Mouse (Mus musculus) spleen, postnatal 4 days (tissue): ENCODE measurements at regions not wholly inside any gene's neighbourhood (a gene's known extent, or its start where the extent isn't known, plus 50 kb on each side); places are given as distances from the start of the nearest gene placed in this dataset.

Experiments
- DNase-seq, 2 experiments: peaks; one replicate each; pipeline ENCODE4 v3.0.0; 2022; ENCODE audit warnings: low spot score in 2 of 2

DNA sequence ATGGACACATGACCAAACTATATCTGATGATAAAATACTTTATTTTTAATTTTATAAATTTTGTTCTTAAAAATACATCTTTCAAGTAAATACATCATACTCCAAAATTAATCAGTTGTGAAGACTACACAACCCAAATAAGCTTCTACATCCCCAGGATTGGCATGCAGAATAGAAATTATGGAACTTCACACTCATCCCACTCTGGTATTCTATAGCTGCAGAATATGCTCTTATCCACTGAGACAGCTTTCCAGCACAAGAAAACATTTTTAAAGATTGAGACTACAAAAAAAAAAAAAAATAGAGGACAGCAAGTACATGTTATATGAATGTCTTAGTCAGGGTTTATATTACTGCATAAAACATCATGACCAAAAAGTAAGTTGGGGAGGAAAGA, 94.4 kb downstream of the Gm11232 start:
- DNase-seq, result no peak

DNA sequence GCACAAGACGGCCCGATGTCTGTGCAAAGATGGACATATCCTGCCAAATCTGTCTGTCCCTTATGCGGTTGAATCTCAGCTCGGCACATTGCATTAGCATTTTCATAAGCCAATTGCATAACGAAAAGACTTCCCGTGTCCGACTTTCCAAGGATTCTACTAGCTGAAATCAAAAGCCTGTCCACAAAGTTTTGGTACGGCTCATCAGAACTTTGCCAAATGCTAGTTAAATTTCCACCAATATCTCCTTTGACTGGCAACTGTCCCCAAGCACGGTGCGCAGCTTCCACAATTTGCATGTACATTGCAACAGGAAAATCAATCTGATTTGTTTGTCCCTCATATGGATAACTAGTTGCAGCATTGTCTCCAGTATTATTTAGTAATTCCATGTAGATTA, 117.2 kb downstream of the Gm11232 start:
- DNase-seq, result no peak

DNA sequence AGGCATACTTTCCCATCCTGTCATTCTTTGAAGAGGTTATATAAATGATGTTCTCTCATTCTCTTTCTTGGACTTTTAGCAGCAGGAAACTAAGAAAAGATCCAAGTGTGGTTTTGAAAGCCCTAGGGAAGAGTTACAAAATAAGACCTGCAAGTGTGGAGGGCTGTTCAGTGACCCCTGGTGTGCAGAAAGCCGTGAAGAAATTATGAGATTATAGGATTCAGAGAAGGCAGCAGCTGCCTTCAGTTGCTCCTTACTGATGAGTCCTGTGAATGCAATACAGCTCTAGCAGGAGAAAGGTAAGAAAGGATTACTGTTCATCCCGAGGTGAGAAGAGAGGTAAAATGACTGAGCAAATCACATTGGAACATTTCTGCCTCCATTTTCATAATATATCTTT, 130.7 kb downstream of the Gm11232 start:
- no peak for DNase-seq

DNA sequence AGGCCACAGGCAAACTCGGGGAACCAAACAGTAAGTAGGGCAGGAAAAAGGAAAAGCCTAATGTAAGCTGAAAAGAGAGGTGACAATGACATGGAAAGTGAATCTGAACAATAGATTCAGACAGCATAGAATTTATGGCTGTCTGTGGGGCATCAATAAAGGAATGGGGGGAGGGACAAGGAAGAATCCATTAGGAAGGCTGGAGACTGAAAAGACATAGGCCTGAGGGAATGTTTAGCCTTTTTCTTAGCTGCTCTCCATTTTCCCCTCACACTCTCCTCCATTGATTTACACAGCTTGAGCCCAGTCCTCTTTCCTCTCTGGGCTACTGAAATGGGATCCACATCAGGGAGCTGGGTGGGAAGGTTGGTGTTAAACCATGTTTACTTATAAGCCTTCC, 131.1 kb downstream of the Gm11232 start:
- DNase-seq, result no peak

DNA sequence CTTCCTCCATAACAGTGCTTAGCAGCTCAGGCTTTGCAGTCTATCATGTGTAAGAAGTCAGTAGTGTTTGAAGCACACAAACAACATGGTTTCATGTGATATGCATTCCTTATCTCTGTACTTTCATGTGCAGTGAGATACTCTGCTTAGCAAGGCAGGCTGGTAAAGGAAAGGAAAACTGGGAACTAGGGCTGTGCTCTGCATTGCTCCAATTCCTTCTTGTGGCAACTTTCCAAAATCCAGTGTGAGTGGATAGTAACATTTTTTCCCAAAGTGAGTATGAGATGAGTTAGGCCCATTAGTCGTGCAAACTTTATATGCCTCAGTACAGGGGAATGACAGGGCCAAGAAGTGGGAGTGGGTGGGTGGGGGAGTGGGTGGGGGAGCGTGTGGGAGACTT, 133.0 kb downstream of the Gm11232 start:
- no peak for DNase-seq

DNA sequence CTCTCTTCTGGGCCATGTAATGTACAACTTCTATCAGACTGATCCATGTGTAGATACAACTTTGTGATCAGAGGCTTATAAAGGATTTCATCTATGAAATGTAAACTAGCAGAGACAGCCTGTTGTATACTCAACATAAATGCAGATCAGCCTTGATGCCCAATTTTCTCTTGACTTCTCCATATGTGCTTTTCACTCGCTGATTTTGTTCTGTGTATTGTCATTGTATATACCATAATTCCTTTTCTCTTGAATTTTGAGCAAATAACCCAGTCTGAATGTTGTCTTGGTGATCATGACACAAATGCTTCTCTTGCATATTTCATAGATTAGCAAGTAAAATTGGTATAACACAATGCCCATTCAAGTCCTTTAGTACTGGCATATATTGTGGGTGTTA, 144.0 kb downstream of the Gm11232 start:
- DNase-seq, result no peak

DNA sequence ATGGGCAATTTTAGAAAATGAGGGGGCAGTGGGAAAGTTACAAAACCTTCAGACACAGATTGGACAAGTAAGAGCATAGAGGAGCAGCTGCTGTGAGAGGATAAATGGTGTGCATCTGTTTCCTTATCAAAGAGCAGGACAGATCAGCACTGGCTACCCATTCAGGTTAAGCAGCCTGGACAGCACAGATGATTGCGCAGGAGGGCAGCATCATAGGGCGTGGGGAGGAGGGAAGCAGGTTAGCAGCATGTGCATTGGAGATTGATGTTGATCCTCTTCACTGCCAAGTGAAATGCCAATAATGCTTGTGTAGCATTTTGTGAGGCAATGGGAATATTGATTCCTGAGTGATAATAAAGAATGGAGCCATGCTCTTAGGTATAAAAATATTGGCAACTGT, 171.9 kb downstream of the Gm11232 start:
- DNase-seq, result no peak

DNA sequence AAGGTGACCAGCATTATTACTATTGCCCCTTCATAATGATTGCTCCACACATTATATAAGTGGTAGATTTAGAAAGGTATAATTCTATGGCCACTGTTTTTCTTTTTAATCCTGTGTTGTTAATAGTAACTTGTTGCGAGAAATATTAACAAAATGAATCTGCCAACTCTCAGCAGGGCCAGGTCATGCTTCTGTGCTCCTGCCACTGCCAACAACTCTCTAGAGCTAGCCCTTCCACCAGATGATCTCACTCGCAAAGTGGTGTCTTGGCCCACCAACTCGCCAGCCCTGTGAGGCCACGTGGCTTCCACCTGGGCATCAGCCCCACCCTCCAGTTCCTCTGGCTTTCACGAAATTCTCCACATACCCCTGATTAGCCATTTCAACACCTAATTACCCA, 197.1 kb downstream of the Gm11232 start:
- DNase-seq, result no peak

DNA sequence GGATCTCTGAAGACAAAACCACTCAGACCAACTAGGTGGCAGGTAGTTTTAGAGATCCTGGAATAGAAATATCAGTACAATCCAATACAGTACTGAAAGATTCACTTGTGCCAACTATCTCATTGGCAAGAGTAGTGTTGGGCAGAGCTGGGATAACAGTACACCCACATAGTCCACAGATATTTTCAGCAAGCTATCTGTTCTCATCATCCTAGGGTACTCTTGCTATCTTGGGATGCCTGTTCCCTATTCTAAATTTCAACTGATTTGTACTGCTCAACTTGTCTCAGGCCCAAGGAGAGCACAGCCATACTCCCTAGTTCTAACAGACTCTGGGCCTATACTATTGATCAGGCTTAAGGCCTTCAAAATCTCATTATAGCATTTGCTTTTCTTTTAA, 218.6 kb downstream of the Gm11232 start:
- DNase-seq, result no peak

DNA sequence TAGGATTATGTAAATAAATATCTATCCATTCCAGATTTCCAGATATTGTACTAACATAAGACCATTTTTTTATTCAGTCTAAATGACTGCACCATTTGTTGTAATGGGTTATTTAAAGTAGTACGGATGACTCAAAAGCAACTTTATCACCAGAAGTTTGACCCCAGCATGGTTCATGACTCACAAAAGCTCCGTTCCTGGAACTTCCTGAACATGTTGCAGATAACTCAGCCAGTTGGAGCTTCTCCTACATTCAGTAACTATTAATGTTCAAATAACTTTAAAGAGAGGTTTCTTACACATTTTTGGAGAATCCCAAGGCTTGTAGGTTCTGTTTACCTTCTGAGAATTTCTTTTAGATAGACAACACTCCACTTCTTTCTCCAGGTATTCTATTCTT, 219.8 kb downstream of the Gm11232 start:
- DNase-seq, result no peak

DNA sequence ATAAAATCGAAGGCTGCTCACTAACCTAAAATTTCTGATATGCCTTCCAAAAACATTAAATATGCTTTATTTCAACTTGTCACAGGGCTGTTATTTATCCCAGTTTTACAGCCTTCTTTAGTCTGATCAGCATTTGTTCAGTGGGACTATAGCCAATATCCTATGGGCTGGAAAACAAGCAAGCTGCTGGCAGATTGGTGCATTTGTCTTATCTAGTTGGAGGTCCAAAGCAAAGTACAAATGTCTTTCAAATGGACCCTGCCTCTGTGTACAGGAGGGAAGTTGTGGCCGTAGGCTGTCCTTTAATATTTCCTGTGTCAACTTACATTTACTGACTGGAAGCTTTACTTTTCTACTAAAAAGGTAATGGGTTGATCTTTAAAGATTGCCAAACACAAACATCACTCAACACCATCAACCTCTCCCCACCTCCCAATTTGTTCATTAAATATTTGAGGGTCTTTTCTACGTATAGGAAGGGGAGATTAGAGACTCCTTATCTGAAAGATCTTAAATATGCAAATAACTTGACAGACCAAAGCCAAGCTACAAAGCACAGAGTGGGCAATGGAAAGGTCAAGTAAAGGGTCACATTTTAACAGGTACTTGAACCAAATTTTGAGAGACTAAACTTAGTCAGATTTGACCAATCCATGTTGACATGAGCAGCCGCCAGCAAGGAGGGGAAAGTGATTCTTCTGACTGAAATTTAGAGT, 233.4 kb downstream of the Gm11232 start:
- DNase-seq, result no peak

DNA sequence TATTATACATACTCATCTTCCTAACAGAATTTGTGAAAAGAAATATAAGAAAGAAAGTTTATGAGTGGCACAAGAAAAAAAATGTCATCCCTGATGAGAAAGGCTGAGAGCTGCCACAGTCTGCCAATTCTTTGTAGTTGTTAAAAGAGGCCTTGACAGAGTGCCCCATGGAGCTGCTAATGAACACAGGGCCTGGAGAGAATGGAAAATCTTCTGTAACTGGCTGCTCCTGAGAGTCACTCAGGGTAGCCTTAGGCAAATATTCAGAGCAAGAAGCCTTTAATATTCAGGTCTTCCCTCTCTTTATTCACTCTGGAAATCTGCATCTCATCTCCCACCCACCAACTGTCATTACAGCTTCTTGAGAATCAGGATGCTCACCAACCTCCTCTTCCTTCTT, 237.0 kb downstream of the Gm11232 start:
- DNase-seq, result no peak

DNA sequence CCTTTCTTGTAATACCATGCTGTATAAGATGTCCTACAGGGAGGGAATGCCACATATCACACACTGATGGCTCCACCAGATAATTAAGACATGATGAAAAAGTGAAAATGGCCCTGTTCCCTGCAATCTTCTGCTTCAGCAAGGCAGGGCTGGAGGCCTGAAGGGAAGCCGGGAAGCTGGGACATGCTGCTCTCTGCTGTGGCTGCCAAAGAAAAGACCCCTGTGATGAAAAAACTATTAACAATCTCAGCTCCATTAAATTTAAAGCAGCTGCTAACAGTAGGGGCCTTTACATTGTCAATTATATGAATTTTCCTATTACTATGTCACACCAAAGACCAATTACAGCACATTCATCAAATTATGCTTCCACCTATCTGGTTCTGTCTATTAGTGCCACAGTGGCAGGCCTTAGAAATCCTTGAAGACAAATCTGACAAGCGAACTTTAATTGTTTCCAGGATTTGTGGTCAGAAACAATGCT, 239.8 kb downstream of the Gm11232 start:
- no peak for DNase-seq

DNA sequence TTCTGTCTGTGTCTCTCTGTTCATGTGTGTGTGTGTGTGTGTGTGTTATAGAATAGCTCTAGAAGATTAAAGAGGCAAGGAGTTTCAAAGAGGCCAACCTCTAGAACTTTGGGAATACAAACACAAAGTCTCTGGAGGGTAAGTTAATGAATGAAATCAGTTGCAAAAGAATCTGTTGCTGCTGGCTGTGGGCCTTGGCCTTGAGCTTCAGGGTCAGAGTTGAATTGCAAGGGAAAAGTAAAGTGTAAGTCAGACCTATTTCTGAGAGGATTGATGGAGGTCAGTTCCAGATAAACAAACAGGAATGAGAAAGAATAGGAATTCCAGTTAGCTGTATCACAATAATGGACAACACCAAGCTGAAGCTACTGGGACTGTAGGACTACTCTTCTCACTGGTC, 250.9 kb downstream of the Gm11232 start:
- DNase-seq, result no peak

DNA sequence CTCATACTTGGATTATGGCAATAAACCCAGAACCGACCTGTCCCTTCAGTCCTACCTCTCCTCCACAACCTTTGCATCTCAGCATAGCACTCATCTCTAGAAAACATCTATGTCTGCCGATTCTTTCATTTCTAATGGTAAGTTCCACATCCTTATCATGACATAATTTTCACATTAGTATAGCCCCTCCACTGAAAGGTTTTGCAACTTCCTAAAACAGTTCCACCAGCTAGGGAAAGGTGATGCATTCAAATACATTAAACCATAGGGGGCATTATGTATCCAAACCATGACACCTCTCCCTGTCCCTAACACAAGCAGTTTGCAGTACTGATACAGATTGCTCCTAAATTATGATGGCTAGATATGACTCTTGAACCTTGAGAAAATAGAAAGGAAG, 268.0 kb downstream of the Gm11232 start:
- DNase-seq, result no peak

DNA sequence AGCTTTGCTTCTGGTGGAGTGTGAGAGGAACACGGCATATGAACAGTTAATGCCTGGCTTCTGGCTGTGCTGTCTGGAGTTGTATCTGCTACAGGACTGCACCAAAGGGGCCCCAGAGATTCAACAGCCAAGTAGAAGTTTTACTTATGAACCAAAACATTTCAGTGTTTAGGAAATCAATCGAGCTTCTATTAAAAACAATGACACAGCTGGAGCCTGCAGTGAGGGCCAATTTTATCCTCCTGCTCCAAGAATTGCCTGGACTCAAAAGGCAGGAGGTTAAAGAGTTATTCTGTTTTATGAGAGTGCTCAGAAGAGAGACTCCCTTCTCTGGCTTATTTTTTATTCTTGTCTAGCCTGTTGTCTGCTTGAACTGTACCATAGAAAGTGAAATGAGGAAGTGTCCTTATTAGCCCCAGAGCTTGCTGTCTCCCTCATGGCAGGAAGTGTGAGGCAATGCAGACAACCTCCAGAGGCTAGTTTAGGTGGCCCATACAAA, 269.1 kb downstream of the Gm11232 start:
- DNase-seq, result peak in 1 of 2 experiments; percentile 14

DNA sequence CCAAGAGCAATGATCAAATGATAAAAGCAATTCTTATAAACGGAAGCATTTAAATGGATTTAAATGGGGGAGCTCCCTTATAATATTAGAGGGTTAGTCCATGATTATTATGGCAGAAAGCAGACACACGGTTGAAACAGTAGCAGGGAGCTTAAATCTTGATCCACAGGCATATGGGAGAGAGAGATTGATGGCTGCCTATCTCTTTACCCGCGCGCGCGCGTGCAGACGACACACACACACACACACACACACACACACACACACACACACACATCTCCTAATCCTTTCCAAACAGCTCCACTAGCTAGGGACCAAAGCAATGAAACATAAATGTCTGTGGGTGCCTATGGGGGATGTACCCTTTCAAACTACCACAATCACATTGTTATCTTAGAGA, 269.7 kb downstream of the Gm11232 start:
- DNase-seq, result no peak

DNA sequence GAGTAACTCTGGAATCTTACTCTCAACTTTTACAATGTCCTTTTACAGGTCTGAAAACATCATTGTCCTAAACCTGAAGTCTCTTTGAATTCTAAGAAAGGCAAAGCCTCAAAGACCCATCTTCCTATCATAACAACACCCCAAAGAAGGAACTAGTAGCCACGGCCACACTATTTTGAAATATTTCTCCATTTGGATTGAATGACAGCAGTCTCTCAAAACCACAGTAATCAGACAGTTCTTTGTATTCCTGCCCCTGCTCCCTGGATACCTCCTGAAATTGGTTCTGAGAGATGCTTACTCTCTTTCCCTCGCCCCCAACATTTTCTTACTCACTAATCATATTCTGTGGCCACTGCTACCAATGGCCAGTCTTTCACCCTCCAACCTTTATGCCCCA, 276.8 kb downstream of the Gm11232 start:
- DNase-seq, result no peak

DNA sequence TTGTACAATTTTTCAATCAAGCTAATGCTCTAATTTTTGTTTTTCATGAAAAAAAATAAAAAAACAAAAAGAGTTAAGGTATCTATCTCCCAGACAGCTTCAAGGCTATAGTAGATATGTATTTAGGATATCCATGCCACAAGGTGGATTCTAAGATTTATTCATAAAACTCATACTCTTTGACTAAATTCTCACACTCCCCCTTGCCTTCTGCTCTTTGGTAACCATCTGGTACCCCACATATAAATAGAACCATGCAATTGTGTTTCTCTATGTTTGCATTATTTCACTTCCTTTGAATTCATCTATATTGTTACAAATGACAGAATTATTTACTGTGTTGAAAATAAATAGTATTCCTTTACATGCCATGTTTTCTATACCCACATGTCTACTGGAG, 287.2 kb downstream of the Gm11232 start:
- DNase-seq, result no peak

DNA sequence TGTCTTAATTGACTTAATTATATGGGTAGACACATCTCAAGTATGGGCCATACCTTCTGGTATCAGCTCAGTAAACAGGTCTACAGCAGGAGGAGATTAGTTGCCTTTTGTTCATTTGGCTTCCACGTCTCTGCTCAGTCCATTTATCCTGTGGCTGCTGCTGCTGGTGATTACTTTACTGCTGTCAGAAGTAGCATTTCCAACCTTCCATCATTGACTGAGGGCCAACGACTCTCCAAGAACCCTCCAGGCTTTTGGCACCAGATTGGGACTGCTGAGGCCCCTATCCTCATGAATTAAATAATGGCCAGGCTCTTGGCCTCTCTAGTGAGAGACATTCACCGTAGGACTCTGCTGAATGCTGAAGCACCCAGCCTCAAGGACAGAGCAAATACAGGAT, 303.0 kb downstream of the Gm11232 start:
- no peak for DNase-seq

DNA sequence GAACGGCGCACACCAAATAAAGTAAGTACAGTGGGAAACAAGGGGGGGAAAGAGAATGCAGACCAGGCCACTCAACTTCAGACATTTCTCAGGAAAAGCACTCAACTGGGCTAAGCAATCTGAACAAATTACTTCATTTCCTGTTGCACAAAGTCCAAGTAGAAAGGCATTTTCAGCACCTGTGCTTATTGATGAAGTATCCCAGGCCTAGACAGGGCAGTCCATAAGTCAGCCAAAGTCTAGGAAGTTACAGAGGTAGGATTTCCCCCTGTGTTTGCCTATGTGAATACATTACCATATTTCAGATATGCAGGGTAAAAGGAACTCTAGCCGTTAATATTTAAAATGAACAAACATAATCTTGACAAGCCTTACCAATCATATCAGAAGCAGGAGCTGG, 304.3 kb downstream of the Gm11232 start:
- no peak for DNase-seq

DNA sequence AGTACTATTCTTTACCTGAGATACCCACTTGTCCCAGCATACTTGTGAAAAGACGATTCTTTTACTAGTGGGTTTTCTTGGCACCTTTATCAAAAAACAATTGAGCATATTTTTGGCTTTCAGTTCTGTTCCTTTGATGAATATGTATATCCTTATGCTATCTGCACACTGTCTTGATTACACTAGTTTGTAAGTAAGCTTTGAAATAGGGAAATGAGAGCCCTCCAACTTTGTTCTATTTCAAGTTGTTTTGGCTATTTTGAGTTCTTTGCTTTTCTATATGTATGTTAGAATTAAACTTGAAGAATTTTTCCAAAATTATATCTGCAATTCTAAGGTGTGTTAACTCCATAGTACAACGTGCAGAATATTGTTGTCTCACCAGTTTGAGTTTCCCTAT, 311.3 kb downstream of the Gm11232 start:
- no peak for DNase-seq

DNA sequence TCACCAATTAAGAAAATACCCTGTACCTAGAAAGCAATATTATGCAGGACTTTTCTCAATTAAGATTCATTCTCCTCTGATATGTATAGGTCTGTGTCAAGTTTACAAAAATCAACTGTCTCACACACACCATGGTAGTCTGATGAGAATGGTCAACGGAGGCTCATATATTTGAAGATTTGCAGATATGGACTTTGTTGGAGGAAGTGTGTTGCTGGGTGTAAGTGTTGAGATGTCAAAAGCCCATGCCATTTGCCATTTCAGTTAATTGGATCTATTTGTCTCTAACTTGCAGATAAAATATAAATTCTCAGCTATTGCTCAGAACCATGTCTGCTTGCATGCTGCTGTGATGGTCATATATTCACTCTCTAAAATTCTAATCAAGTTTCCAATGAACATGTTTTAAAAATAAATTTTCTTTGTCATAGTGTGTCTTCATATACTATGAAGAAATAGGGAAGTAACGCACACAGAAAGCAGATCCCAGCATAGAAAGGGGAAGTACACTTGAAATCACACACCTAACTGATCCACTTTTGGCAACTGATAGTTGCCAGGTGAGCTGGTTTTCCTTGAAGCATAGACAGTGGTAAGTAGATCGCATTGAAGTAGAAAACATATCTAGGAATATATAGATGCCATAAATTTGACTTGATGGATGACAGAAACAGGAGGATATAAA, 326.4 kb downstream of the Gm11232 start:
- DNase-seq, result no peak
